Mouse (Mus musculus): ENCODE data around the gene Col20a1. TPM values are rescaled to one million over a fixed set of nuclear protein-coding genes. Genes with fewer than 3 reads are reported as not detected.

Col20a1 gene
- polyA plus RNA-seq (2012; ENCODE audit: insufficient read depth, insufficient read length, low replicate concordance, missing spikeins): not detected in 2 replicates

GRCm38 (mm10) chr2:180986449-180986848 lies at the start of gene Col20a1:
Gene Col20a1 (plus strand): TSS chr2:180986535.
- TF ChIP-seq POLR2A (IDR thresholded peaks at IDR 0.05; ENCODE audit: insufficient read depth, low read depth, low read length): no peak
- no peak for TF ChIP-seq CTCF (IDR thresholded peaks at IDR 0.05; ENCODE audit: insufficient read depth, low read depth, low read length)
- 73% methylated on average over 2 of the region's 2 CpGs for WGBS
- Histone ChIP-seq H3K4me1 (ENCODE audit: control insufficient read depth, insufficient read depth, low read length) (peaks cover 3% of the 10 kb centered on the region; the same call in 1 of the 2 replicates), H3K4me3 (ENCODE audit: insufficient read depth, low read depth, low read length) (no peak within 1 kb of the TSS), H3K27ac (ENCODE audit: insufficient read depth, low read depth, low read length) (no peak within 1 kb of the TSS)

DNA sequence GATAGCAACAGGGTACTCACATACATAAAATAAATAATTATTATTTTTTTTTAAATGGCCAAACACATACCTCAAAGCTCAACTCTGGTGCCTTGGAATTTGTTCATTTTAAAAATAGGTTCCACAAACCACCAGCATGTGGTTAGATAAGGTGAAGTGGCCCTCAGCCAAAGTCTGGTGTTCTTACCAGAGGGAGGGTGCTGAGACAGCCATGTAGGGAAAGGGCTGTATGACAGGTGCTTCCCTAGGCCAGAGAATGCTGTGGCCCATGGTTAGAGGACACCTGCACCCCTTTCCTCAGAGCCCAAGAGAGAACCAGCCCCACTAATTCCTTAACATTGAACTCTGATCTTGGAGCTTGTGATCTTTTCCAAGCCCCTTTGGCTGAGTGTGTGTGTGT lies 46.1 kb upstream of the Col20a1 start:
- no peak for TF ChIP-seq POLR2A (IDR thresholded peaks at IDR 0.05; ENCODE audit: insufficient read depth, low read depth, low read length)
- no peak for TF ChIP-seq CTCF (IDR thresholded peaks at IDR 0.05; ENCODE audit: insufficient read depth, low read depth, low read length)
- Histone ChIP-seq H3K4me3 (ENCODE audit: insufficient read depth, low read depth, low read length) (no peak overlapping the region), H3K4me1 (ENCODE audit: control insufficient read depth, insufficient read depth, low read length) (no peaks in the 10 kb centered on the region), H3K27ac (ENCODE audit: insufficient read depth, low read depth, low read length) (no peak overlapping the region)

DNA sequence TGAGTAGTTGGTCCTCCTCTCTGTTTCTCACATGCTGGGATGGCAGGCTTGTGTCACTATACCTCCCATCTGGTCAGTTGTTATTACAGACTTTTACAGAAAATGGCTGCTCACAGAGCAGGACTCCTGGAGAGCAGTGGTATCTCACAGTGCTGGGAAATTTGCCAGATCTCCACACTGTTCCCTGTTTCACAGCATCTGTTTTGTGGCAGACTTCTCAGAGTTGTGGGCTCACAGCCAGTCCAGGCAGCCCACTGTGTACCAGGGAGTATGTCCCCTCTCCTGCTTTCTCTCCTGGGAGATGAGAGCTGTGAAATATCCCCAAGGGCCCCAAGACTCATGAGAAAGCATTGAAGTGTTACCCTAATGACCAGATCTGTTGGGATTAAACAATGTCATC lies 44.5 kb upstream of the Col20a1 start:
- no peak for TF ChIP-seq CTCF (IDR thresholded peaks at IDR 0.05; ENCODE audit: insufficient read depth, low read depth, low read length)
- TF ChIP-seq POLR2A (IDR thresholded peaks at IDR 0.05; ENCODE audit: insufficient read depth, low read depth, low read length): no peak

GRCm38 (mm10) chr2:180949947-180950346 lies 36.4 kb upstream of the Col20a1 start:
- H3K27ac ChIP-seq (ENCODE audit: insufficient read depth, low read depth, low read length): no peak overlapping the region
- no peak overlapping the region for H3K4me3 ChIP-seq (ENCODE audit: insufficient read depth, low read depth, low read length)
- TF ChIP-seq CTCF (IDR thresholded peaks at IDR 0.05; ENCODE audit: insufficient read depth, low read depth, low read length) (no peak), POLR2A (IDR thresholded peaks at IDR 0.05; ENCODE audit: insufficient read depth, low read depth, low read length) (no peak)
- H3K4me1 ChIP-seq (ENCODE audit: control insufficient read depth, insufficient read depth, low read length): peaks cover 17% of the 10 kb centered on the region
- WGBS: 63% methylated on average over 1 of the region's 1 CpGs

More for the DNA sequence above, 44.5 kb upstream of the Col20a1 start:
- Histone ChIP-seq H3K4me1 (ENCODE audit: control insufficient read depth, insufficient read depth, low read length) (no peaks in the 10 kb centered on the region), H3K4me3 (ENCODE audit: insufficient read depth, low read depth, low read length) (no peak overlapping the region), H3K27ac (ENCODE audit: insufficient read depth, low read depth, low read length) (no peak overlapping the region)

DNA sequence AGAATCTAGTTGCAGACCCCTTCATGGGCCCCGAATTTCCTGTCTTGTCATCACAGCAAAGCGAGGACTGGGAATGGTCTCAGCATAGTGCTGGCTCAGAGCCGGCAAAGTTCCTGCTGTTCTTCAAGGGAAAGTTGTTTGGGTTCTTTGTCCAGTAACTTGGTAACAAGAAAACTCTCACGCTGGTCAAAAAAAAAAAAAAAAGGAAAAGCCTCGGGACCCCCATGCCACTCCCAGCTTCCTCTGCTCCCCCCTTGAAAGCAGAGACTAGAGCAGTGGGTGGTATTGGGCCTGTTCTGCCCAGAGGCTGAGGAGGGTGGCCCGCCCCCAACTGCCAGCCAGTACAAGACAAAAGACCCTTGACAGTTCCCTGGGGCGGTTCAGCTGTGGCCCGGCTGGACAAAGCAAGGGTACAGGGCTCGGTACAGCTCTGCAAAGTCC lies 33.6 kb upstream of the Col20a1 start:
- no peak for TF ChIP-seq POLR2A (IDR thresholded peaks at IDR 0.05; ENCODE audit: insufficient read depth, low read depth, low read length)
- no peak for TF ChIP-seq CTCF (IDR thresholded peaks at IDR 0.05; ENCODE audit: insufficient read depth, low read depth, low read length)
- WGBS: 42% methylated on average over 9 of the region's 9 CpGs
- Histone ChIP-seq H3K4me3 (ENCODE audit: insufficient read depth, low read depth, low read length) (no peak overlapping the region), H3K27ac (ENCODE audit: insufficient read depth, low read depth, low read length) (no peak overlapping the region), H3K4me1 (ENCODE audit: control insufficient read depth, insufficient read depth, low read length) (peaks cover 17% of the 10 kb centered on the region)

DNA sequence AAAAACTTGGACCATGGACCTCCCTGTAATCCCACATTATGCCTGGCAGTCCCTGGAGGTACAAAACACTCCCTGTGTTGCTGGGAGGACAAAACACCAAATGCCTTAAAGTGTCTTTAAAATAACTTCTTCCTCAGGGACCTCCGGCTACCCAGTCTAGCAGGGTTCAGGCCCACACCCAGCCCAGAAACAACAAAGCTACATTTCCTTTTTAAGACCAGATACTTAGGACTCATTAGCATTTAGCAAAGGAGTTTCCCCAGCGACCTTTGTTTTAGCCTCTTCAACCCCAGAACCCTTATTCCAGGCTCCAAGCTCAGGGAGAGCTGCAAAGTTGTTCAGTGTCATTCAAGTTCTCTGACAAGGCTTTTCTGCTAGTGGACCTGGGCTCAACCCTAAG lies 32.7 kb upstream of the Col20a1 start:
- Histone ChIP-seq H3K4me3 (ENCODE audit: insufficient read depth, low read depth, low read length) (peak overlapping the region; percentile 91), H3K4me1 (ENCODE audit: control insufficient read depth, insufficient read depth, low read length) (peaks cover 17% of the 10 kb centered on the region), H3K27ac (ENCODE audit: insufficient read depth, low read depth, low read length) (no peak overlapping the region)
- 53% methylated on average over 2 of the region's 2 CpGs for WGBS
- no peak for TF ChIP-seq POLR2A (IDR thresholded peaks at IDR 0.05; ENCODE audit: insufficient read depth, low read depth, low read length)

DNA sequence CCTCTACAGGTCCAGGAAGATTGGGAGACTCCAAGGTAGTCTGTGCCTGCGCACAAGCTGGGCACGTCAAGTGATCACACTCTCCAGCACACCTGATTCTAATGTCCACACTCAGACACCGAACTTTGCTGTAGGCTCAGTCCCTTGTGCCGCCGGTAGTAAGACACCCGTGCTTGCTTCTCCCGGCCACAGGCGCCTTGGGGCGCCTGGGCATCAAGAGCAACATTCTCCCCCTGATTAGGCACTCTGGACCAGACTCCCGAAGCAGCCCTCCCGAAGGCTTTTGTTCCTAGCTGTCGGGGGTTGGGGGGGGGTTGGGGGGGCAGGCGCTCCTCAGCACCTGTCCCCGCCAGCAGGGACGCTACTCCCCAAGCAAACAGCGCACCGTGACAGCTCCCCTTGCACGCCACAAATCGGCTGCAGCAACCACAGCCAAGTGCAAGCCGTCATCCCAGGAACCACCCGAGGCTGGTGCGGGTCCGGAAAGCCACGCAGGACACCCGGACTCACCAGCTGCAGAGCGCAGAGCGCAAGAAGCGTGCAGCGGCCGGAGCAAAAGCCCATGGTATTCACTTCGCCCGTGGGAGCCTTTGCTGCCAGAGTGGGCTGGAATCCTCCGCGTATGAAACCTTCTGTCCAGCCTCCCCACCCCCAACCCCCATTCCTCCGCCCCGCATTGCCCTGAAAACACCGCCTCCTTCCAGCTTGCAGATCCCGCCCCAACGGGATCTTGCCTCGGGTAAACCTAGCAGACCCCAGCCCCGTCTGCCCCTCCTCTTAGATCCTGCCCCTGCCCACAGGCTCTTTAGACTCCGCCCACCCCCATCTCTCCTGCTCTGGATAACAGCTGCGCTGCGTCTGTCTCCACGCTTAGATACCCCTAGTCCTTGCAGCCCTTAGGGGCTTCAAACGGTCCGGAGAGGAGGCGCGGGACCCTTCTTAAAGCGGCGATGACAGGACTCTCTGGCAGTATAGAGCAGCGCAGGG lies 32.0 kb upstream of the Col20a1 start, which contains the start of gene Nkain4:
TSS of gene Nkain4 (minus strand) at position 639 of the 987 bp plus-strand sequence.
- Histone ChIP-seq H3K27ac (ENCODE audit: insufficient read depth, low read depth, low read length) (0 out of 2 replicates have a peak within 1 kb of the TSS, but pooled peaks have one; percentile 30), H3K4me1 (ENCODE audit: control insufficient read depth, insufficient read depth, low read length) (peaks cover 17% of the 10 kb centered on the region), H3K4me3 (ENCODE audit: insufficient read depth, low read depth, low read length) (peak within 1 kb of the TSS; percentile 91)
- TF ChIP-seq POLR2A (IDR thresholded peaks at IDR 0.05; ENCODE audit: insufficient read depth, low read depth, low read length): no peak
- TF ChIP-seq CTCF (IDR thresholded peaks at IDR 0.05; ENCODE audit: insufficient read depth, low read depth, low read length): no peak
- 2% methylated on average over 52 of the region's 52 CpGs for WGBS

DNA sequence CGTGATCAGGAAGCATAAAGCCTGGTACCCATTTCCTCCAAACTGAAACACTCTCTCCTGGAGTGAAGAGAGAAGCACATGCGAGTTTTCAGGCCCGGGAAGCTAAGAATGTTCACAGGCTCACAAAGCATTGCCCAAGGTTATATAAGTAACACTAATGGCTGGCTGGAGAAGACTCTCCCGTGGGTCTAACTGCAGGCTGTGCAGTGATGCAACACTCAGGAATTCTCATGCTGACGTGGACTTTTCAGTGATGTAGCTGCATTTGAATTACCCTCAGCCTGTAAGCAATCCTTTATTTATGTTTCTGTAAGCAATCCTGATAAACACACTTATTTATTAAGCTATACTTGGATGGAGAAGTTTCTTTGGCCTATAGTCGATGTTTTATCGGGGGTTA lies 26.7 kb upstream of the Col20a1 start:
- no peak overlapping the region for H3K27ac ChIP-seq (ENCODE audit: insufficient read depth, low read depth, low read length)
- 81% methylated on average over 7 of the region's 7 CpGs for WGBS
- TF ChIP-seq CTCF (IDR thresholded peaks at IDR 0.05; ENCODE audit: insufficient read depth, low read depth, low read length): no peak
- TF ChIP-seq POLR2A (IDR thresholded peaks at IDR 0.05; ENCODE audit: insufficient read depth, low read depth, low read length): no peak
- no peak overlapping the region for H3K4me3 ChIP-seq (ENCODE audit: insufficient read depth, low read depth, low read length)
- H3K4me1 ChIP-seq (ENCODE audit: control insufficient read depth, insufficient read depth, low read length): peaks cover 3% of the 10 kb centered on the region; the same call in 1 of the 2 replicates

DNA sequence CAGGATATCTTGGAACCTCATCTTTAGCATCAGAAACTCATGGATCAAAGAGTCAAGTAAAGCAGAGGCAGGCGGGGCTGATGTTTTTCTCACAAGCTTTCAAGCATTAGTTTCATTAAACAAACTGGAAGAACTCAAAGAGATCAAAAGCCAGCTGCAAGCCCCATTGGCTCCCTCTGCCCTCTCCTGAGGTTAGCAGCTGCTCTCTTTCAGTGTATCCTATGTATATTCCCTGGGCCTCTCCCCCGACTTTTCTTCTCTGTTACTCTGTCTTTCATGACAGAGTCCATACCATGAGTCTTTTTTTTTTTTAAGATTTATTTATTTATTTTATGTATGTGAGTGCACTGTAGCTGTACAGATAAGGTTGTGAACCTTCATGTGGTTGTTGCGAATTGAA lies 26.1 kb upstream of the Col20a1 start:
- 85% methylated on average over 3 of the region's 3 CpGs for WGBS
- TF ChIP-seq POLR2A (IDR thresholded peaks at IDR 0.05; ENCODE audit: insufficient read depth, low read depth, low read length): no peak
- no peak for TF ChIP-seq CTCF (IDR thresholded peaks at IDR 0.05; ENCODE audit: insufficient read depth, low read depth, low read length)
- Histone ChIP-seq H3K4me1 (ENCODE audit: control insufficient read depth, insufficient read depth, low read length) (no peaks in the 10 kb centered on the region), H3K4me3 (ENCODE audit: insufficient read depth, low read depth, low read length) (no peak overlapping the region), H3K27ac (ENCODE audit: insufficient read depth, low read depth, low read length) (no peak overlapping the region)
